Mouse (Mus musculus): ENCODE data around the gene Dynlt1f.
"Not testable (repeated sequence)": the region's sequence is repeated elsewhere in the genome, so short reads cannot be mapped to it uniquely, and the experiment has no call there.

DNA sequence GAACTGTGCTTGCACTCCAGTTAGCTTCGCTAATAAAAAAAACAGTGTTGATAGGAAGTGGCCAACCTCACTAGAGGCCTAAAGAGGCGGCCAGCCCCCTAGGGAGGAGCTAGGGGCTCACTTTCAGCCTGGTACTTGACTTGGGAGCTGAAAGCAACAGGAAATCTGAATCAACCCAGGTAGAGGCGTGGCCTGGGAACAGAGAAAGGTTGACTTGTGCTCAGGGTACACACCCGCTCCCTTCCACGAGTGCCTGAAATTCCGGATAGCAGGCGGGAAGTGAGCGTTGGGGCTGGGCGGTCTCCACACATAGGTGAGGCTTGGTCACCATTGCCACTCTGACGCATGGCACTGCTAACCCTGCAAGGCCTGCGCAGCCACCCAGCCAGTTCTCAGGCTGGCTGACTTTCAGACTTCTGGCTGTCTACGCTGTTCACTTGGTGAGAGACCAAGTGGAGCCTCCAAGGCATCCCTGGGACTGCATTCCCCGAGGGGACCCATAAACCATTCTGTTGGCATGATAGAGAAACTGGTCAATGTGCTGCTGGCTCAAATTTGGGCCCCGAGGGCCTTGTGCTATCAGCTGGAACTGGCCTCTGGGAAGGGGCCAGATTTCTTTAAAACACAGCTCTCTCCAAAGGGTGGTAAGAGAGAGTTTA, 14.8 kb downstream of the Dynlt1f start:
- TF ChIP-seq CTCF (IDR thresholded peaks at IDR 0.05; ENCODE audit: low read depth, low read length); POLR2A (IDR thresholded peaks at IDR 0.05; ENCODE audit: borderline replicate concordance, low read depth, low read length): not testable (repeated sequence)

All from bone marrow macrophage, adult 2 months (primary cell).